Mouse (Mus musculus): ENCODE results near the gene Plekha4.
"Not testable (repeated sequence)": the region's sequence is repeated elsewhere in the genome, so short reads cannot be mapped to it uniquely, and the experiment has no call there.

Plekha4 gene

DNA sequence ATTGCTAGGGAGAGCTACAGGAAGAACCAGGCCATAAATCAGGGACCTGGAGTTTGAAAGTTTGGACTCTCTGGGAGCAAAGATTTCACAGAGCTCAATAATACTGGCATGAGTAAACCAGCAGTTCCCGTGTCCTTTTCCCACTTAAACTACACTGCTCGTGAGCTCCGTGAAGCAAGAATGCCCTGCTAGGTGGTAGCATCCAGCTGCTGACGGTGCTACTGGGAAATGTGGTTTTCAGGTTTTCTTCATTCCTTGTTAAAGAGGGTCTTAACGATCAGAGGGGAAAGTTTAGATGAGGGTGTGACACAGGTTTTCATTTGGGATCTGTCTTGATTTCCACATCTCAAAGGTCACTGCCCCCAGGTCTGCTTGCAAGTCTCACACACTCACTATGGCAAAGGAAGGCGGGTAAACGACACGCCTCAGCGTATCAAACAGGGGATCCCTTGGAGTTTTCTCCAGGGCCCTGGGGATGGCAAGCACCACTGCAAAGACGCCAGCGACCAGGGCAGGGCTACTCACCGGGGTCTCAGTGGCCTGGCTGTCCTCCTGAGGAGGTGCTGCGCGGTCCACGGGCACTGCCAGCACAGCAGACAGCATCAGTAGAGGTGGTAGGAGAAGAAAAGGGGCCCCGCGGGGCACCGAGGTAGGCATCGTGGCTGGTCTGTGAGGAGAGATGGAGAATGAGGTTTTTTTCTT lies 16.8 kb upstream of the Plekha4 start:
- peak in 1 of 2 experiments; percentile 13 for DNase-seq (ENCODE audit: low spot score in 2 of 2)

DNA sequence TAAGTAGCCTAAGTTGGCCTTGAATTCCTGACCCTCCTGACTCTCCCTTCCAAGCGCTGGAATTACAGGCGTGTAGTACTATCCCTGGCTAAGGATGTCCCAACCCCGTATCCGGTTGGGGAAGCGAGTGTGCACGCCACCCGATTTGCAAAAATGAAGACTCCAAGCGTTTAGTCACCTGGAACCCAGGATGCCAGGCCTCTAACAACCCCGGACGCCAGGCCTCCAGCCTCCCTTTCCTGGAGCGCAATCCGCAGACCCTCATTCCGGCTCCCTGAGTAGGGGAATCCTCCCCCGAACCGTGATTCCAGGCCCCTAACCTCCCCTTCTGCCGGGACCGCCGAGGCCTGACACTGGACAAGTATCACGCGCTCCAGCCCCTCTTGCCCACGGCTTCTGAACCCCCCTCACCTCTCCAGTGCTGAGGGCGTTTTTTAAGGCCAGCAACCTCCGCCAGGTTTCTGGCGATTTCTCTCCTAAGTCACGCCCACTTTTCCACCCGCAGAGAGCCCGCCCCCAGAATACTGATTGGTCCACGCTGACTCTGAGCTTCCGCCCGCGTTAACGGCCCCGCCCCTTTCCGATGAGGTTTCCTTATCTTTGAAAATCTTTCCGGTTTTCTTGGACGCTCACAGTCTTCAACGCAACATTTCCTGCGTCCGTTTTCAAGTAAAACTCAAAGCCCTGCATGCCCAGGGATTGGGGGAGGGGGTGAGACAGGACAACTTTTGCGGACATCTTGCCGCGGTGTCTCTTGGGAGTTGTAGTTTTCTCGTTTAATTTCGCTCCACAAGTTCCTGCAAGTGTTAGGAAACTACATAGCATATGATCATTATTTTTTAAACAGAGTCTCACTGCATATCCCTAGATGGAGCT lies 16.0 kb upstream of the Plekha4 start, which contains the start of gene Nucb1:
Gene Nucb1 (minus strand): TSS at position 495 of the 876 bp plus-strand sequence.
- DNase-seq (ENCODE audit: low spot score in 2 of 2), result peak; percentile 88

DNA sequence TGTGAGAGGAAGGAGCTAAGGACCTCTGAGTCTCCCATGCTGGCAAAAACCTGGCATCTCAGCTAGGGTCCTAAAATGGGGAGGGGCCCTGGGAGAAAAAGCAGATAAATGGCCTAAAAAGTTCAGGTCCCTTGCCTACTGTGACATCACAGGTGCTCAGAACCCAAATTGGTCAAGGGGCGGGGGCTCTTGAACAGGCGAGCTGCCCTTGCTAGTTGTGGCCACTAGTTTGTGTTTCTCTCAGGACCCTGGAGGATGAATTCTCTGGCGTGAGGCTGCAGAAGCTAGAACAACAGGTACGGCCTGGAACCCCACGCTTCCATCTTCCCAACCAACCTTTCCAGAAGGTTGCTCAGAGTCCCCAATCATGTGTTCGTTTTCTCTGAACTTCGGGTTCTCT lies 11.7 kb upstream of the Plekha4 start:
- DNase-seq (ENCODE audit: low spot score in 2 of 2), result no peak

DNA sequence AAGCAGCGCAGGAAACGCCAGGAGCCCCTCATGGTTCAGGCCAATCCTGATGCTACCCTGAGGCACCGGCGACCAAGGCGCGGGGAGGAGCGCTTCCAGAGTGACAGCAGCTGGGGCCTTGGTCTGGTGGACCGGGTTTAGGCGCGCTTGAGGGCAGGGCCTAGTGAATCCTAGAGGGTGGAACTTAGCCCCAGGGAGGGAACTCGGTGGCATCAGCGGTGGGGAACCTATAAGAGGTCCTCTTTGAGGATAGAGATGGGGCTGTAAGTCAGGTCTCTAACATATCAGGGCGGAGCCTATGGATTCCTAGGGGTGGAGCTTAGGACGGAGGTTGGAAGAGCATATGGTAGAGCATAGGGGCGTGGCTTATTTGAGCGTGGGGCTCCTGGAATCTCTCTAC lies 10.7 kb upstream of the Plekha4 start:
- DNase-seq (ENCODE audit: low spot score in 2 of 2), result no peak

DNA sequence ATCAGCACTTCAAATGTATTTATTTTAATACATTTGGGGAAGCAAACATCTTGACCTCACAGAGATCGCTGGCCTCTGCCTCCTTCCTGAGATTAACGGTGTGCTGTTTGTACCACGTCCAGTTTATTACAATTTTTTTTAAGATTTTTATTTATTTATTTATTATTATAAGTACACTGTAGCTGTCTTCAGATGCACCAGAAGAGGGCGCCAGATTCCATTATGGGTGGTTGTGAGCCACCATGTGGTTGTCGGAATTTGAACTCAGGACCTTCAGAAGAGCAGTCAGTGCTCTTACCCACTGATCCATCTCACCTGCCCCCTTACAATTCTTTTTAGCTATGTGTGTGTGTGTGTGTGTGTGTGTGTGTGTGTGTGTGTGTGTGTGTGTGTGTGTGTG lies 9.3 kb upstream of the Plekha4 start:
- DNase-seq (ENCODE audit: low spot score in 2 of 2), result not testable (repeated sequence)

DNA sequence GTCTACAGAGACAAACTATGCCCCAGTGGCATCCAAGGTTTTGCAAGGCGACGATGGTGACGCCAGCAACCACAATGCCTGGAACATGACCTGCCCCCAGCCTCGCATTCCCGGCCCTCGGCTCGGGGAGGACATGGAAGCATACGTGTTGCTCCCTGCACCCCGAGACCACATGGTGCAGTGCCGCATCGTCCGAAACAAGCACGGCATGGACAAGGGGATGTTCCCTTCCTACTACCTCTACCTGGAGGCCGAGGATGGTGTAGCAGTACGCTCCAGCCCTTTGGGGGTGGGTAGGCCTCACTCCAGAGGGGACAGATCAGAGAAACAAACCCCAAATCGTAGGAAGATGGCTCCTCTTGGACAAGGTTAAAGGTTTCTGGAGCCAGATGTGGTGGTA lies 7.5 kb upstream of the Plekha4 start:
- no peak for DNase-seq (ENCODE audit: low spot score in 2 of 2)

DNA sequence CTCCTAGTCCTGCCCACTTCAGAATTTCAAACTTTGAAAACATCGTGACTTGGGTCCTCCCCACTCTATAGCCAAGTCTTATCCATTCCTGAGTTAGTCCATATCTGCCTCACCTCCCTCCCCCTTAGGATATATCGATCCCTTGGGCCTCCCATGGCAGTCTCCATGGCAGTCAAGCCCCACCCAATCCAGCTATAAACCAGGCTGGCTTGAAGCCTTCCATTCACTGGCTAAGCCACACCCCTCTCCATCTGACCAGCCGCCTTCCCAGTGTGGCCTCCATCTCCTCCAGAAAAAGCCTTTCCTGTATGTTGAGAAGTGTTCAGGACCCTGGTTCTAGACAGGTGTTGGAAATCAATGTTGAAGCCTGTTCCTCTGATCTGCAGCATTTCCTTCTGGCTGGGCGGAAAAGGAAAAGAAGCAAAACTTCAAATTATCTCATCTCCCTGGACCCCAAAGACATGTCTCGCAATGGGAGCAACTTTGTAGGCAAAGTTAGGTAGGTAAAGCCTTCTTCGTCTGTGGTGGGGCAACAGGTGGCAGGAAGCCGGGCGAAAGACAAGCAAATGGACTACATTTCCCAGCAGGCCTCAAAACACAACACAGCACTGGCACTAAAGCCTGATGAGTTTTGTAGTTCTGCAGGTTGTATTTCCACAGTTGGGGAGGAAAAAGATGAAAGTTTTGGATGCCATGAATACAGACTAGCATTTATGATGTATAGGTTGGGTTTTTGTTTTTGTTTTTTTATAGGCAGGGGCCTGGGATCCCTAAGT lies 6.6 kb upstream of the Plekha4 start:
- DNase-seq (ENCODE audit: low spot score in 2 of 2), result no peak

DNA sequence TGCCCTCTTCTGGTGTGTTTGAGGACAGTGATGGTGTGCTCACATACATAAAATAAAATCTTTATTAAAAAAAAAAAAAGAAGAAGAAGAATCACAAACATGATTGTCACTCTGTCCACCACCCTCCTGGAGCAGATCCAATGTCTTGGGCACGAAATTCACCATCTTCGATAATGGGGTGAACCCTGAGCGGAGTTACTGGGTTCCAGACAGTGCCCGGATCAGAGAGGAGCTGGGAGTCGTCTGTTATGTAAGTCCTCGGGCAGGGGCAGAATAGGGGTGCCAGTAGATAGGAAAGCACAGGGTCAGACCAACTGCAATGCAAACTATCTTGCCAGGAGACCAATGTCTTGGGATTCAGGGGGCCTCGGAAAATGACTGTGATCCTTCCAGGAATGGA lies 5.5 kb upstream of the Plekha4 start:
- DNase-seq (ENCODE audit: low spot score in 2 of 2), result no peak

DNA sequence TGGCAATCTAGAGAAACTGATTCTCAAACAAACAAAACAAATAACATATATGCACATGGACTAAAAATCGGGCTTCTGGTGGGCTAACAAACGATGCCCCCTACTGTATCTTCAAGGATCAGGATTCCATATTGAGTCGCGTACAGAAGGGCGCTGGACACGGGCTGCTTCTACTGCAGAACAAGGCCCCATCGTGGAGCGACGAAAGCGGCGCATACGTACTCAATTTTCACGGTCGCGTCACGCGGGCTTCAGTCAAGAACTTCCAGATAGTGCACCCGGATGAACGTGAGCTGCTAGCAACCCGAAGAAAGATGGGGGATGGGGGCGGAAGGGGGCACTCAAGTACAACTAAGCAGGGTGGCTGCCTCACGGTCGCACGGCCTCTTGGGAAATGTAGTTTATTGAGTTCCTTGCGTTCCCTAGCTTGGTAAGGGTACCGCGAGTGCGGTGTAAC lies 4.4 kb upstream of the Plekha4 start:
- DNase-seq (ENCODE audit: low spot score in 2 of 2), result peak; percentile 65 to 78

DNA sequence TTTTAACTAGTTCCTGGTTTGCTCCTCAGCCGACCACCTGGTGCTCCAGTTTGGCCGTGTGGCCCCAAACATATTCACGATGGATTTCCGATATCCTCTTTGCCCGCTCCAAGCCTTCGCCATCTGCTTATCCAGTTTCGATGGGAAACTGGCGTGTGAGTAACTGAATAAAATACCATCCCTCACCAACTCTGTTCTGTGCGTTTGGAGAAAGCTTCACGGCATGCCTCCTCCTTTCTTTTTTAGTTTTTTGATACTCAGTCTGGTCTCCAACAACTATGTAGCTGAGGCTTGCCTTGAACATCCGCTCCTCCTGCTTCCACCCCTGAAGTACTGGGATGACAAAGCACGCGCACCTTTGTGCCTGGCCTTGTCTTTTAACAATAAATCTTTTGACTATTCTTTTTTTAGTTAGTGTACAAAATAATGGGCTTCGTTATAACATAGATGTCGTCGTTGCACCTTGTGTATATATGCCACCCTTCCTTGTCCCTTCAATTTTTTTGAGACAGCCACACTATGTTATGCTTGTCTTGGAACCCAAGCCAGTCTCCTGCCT lies 3.9 kb upstream of the Plekha4 start:
- no peak for DNase-seq (ENCODE audit: low spot score in 2 of 2)

DNA sequence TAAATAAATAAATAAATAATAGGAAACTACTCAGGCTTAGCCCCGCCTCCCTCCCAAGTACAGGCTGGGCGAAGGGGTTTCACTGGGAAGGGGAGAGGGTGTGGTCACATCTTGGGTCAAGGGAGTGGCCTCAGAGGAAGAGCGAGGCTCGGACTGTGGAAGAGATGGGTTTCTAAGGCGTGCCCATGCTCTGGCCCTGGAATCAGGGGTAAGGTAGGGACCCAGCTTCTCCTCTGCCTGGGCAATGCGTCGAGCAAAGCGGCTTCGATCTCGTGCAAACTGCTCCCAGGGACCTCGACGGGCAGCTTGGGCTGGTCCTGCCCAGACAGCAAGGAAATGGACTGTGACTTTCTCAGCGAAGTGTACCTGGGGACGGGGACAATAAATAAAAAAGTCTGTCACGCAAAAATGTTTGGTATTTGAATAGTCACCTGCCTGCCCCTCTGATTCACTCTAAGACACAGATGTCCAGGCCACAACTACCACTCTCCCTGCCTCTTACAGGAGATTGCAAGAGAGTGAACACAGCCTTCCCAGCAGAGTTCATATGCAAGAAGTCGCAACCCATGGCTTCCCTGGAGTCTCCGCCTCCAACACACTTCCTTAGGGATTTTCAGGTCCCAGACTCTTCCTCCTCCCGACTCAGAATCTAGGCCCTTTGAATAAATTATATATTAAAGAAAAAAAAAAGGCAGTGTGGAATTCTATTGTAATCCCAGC lies 3.0 kb upstream of the Plekha4 start:
- DNase-seq (ENCODE audit: low spot score in 2 of 2), result no peak

DNA sequence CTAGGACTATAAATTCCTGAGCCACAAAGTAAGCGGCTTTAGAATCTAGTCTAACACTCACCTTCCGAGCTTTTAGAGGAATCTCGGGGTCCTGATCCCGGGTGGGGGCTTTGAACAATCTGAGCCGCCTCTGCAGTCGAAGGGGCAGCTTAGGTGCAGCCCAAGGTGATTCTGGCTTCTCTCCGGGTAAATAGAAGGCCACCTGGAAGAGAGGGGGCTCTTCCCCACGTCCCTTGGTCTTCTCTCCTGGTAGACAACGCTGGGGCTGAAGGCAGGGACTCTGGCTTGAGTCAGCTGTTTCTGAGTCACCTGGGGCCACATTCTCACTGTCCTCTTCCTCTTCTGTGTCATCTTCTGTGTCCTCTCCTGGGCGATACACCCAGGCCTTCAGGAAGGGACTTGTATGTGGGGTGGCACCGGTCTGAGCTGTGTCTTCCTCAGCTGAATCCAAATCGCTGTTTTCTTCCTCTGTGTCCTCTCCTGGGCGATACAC lies 2.4 kb upstream of the Plekha4 start:
- no peak for DNase-seq (ENCODE audit: low spot score in 2 of 2)

DNA sequence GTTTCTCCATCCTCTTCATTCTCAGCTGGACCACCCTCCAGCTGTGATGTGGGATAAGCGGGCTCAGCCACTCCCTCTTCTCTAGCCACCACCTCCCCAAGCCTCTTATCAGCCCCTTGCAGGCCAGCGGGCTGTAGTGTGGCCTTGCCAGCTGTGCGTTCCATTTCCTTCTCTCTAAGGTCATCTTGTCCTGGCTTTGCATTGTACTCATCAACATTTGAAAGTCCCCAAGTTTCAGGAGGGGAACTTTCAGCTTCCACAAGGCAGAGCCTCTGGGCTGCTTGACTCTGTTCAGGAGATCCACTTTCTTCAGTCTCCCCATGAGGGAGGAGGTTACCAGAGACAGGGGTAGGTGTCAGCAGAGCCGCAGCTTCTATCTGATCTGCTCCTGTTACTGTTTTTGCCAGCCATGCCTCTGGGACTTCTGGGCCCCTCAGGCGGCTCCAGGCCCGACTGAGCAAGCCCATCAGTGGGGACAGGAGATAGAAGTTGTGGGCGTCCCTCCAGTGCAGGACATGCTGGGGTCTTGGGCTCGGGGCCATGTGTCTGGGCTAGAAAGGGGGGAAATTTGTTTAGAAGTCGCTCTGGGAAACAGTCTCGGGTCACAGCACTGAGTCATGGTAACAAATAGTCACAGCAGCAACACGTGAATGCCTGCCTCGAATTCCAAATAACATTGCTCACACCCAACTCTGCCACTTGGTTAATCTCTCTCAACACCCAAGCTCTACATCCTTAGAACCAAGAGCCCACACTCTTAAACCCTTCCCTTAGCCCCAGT lies 1.1 kb upstream of the Plekha4 start:
- DNase-seq (ENCODE audit: low spot score in 2 of 2), result peak; percentile 57 to 71

DNA sequence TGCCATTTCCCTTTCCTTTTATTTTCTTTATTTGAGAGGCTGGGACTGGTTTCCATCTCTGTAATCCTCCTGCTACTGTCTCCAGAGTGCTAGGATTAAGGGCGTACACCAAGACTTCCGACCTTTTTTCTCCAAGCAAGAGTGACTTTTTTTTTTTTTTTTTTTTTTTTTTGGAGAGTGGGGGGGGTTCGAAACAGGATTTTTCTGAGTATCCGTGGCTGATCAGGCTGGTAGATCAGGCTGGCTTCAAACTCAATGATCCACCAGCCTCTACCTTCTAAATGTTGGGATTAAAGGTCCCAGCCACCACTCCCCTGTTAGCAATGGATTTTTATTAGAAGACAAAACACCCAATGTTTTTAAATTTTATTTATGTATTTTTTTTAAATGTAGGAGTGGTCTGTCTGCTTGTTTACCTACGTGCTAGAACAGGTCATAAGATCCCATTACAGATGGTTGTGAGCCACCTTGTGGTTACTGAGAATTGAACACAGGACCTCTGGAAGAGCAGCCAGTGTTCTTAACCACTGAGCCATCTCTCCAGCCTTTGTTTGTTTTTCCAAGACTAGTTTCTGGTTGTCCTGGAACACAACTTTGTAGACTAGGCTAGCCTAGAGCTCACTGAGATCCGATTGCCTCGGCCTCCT lies 467 bp downstream of the Plekha4 start:
- no peak for DNase-seq (ENCODE audit: low spot score in 2 of 2)

DNA sequence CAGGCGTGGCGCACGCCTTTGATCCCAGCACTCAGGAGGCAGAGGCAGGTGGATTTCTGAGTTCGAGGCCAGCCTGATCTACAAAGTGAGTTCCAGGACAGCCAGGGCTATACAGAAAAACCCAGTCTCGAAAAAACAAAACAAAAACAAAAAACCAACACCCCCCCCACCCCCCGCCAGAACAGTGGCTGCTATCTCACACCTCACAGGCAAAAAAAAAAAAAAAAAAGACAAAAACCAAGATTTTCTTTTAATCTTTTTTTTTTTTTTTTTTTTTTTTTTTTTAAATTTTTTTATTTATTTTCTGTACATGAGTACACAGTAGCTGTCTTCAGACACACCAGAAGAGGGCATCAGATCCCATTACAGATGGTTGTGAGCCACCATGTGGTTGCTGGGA lies 1.0 kb downstream of the Plekha4 start:
- DNase-seq (ENCODE audit: low spot score in 2 of 2), result not testable (repeated sequence)

DNA sequence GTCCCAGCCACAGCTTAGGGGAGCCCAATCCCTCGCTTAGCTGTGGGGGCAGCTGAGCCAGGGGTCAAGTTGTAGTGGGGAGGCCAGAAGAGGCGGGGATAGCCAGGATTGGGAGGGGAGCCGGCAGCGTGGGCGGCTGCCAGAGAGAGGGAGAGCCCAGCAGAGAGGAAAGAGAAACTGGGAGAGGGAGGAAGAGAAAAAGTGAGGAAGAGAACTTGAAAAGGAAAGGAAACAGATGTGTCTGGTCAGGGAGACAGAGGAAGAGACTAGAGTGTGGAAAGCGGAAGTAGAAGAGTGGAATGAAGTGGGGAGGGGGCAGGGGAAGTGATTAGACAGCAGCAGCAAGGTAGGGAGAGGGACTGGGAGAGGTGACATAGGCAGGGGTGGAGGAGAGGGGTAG lies 3.3 kb downstream of the Plekha4 start:
- DNase-seq (ENCODE audit: low spot score in 2 of 2), result no peak

DNA sequence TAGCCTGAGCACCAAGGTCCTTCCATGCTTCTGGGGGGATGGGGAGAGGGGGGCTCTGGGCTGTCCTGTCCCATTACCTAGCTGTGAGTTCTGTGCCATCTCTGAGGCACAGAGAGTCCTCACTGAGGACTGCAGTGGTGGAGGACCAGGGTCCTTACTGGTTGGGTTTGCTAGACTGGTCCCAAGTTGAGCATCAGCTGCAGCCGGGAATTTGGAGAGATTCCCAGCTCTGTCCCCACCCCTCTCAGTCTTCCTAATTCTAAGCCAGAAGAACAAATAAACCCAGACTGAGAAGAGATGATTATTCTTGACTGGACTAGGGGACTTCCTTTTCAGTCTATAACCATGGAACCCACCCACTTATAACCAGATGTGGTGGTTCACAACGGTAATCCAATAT lies 4.5 kb downstream of the Plekha4 start:
- DNase-seq (ENCODE audit: low spot score in 2 of 2), result no peak

DNA sequence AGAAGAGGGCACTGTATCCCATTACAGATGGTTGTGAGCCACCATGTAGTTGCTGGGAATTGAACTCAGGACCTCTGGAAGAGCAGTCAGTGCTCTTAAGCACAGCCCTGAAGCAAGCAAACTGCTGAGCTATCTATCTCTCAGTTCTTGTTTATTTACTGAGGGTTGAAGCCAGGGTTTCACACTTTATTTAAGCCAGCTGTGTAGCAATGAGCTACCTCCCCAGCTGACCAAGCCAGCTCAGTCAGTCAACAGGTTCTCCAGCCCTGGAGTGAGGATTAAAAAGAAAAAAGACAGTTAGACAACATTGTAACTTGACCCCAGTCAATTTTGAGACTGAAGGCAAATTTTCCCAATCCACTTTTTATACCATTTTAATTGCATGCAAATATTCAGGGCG lies 9.5 kb downstream of the Plekha4 start:
- DNase-seq (ENCODE audit: low spot score in 2 of 2), result no peak

DNA sequence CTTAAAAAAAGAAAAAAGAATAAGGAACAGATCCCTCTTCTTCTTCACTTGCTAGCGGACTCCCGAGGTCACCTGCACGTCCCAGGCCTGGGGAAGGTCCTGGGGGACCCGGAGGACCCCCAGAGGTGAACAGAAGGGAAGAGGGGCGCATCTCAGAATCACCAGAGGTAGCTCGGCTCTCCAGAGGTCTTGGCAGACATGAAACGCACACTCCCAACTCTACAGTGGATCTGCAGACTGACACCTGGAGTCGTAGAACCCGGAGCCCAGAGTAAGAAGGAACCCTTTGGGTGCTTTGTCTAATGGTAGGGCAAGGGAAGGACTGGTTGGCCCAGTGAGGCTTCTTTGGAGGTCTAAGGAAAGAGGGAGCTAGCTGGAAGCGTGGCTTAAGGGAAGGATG lies 11.5 kb downstream of the Plekha4 start:
- no peak for DNase-seq (ENCODE audit: low spot score in 2 of 2)

Measured in spleen, postnatal 14 days (tissue).